Mouse (Mus musculus) adrenal gland, adult 2 months (tissue): ENCODE measurements around the gene Sorbs2. TPM values are rescaled to one million over a fixed set of nuclear protein-coding genes. Genes with fewer than 3 reads are reported as not detected.

Experiments used
- DNase-seq: peaks from one replicate; pipeline ENCODE4 v3.0.0; 2021
- polyA plus RNA-seq: library from polyadenylated mRNA; depleted of rRNA; stranded (reverse); fragments of >200 nt; gene quantifications from 2 replicates; pipeline ENCODE4 v1.2.3, GENCODE M21; 2012
- total RNA-seq, 2 experiments: library from RNA; stranded (reverse); gene quantifications; 2 replicates each; pipeline ENCODE4 v1.2.3; 2021

Gene Sorbs2
- total and polyA plus RNA-seq, 3 experiments: 73.9 to 138 (median 131) TPM

DNA sequence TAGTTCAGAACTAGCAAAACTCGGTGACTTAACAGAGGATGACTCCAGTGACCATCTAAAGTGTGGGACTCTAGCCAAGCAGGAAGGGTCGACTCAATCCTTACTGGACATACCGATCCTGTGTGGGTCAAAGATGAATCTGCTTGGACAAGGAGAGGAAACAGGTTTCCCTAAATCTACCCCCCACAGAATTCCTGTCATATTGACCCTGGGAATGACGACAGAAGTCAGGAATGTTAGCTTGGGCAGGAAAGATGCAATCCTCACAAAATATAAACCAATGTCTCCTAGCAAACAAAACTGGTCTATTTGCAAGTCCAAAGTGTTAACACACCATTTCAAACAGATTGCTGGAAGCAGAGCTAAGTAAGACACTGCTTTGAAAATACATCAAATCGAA lies 118.8 kb downstream of the Sorbs2 start:
- DNase-seq: no peak

DNA sequence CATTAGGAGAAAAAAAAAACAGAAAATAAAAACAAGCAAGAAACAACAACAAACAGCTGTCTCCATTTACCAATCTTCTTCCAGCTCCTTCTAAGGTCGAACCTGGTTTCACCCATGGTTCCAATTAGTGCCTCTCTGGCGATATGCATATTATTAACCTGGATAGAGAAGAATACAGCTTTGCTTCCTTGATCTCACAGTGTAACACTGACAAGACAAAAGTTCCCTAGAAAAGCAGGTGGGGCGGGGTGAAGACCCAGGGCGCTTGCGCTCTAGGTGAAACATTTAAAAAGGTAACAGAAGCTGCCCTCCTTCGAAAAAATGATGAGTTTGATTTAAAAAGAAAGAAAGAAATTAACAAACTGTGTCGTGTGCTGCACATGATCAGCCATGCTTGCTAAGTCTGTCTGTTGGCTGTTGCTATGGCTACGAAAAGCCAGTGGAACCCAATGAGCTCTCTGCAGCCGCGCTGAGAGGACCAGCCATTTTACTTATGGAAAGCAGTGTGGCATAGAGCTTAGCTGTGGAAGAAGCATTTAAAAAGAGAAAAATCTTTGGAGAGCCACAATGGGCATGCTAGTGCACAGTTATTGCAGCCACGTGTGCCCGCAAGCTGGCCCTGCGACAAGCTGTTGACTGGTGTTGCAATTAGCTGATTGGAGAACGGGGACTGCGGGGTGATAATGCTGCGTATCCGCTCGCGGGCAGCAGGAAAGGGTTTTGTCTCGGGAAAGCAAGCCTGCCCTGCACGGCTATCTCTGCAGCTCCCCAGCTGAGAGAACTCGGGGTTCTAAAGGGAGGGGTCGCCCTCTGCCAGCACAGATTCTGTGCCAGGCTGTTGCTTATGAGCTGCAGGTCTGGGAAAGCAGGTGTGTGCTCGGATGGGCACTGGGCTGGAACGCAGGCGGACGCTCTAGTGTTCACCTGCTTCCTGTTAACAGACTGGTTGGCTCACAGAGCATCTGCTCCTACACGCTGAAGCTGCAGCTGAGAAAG lies 120.0 kb downstream of the Sorbs2 start:
- peak; percentile 74 for DNase-seq

DNA sequence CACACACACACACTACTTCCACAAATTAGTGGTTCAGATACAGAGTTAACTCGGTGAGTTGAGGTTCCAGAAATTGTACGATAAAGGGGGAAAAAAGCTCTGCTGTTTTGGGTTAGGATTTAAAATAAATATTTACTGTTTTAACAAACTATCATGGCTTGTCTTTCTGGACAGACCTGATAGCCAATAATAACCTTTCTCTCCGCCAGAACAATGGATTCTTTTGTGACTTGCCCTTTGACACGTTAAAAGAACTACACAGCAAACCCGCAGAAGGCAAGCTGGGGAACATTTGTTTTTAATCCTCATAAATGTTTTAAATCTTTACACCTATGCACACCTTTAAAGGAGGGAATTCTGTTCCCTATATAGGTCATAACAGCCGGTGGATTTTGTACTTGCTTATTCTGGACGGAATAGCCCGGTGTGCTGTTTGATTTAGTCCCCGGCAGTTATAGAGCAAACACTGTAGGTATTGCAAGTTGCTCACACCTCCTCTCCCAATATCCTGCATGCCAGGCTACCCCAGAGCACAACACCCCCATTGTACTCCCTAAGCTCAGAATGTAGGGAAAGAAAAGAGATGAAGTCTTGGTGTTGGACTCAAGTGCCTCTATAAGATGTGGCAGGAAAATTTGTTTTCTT lies 121.0 kb downstream of the Sorbs2 start:
- DNase-seq: no peak

DNA sequence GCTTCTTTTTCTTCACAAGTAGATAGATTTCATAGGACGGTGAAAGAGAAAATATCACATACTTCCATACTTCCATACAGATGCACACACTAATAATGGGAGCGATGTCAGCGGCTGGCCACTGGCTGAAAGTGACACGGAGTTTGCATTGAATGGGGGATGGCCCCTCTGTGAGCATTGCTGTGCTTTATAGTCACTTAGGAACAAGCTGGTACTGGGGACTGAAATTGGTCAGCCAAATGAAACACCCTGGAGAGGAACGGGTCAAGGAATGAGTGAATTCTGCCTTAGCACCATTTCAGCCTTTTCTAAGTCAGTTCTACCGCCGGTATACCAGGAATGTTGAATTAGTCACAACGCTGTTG lies 121.5 kb downstream of the Sorbs2 start:
- DNase-seq: peak; percentile 36

DNA sequence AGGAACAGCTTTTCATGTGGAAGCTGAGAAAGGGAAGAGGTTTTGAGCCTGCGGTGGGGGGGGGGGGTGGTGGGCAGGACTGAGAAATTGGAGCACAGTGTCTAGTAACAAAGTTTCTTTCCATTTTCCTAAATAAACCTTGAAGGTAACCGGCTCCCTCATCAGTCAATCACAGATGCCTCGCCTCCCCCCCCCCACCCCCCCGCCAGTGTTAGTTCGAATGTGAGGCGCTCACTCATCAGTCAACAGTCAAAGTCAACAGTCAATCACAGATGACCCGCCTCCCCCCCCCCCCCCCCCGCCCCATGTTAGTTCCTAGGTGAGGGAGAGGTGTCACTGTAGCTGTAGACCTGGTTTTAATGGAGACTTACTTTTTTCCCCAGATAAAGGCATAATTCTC lies 123.4 kb downstream of the Sorbs2 start:
- no peak for DNase-seq

DNA sequence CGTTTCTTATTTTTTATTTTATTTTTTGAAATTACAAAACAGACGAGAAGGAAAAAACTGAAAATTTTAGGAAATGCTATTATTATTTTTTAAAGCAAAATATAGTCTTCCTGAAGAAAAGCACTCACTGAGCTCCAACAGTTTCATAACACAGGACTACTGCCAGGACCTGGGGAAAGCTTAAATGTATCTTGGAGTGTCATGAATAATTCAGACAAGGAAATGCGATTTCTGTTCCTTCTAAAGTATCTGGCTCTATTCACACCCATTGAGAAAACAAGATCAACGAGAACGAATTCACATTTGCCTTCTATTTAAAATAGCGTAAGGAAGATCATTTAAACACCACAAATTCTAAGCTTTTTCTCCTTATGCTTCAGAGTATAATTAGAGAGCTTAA lies 127.6 kb downstream of the Sorbs2 start:
- DNase-seq: no peak

DNA sequence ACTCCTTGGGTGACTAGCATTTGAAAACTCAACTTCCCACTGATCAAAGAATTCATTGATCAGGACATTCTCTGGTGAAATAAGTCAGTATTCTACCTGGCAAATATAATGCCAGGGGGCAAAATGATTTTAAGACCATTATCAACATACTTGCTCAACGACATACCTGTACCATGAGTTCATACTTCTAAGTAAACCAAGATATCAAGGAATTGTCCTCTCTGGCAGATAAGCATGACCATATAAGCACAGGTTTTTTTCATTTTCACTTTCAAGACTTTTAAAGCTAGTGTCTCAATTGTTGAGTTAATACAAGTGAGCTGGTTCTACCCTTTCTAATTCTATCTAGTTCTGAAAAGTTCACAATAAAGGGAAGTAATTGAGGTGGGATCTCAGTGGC lies 130.2 kb downstream of the Sorbs2 start:
- no peak for DNase-seq

DNA sequence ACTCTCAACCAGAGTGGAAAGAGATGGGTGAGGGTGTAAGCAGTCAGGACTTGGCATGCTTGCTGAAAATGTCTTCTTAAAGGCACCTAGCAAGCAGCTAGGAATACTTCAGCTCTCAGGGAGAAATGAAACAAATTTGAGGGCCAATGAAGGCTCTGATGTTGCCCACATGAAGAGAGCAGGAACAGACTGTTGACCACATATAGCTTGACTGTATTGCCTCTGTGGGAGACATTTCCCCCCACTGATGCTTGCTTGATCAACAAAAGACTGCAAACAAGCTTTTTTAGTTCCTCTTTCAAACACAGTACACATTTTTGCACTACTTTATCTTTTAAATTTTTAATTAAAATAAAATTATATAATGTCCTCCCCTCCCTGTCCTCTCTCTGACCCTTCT lies 131.9 kb downstream of the Sorbs2 start:
- DNase-seq: no peak

DNA sequence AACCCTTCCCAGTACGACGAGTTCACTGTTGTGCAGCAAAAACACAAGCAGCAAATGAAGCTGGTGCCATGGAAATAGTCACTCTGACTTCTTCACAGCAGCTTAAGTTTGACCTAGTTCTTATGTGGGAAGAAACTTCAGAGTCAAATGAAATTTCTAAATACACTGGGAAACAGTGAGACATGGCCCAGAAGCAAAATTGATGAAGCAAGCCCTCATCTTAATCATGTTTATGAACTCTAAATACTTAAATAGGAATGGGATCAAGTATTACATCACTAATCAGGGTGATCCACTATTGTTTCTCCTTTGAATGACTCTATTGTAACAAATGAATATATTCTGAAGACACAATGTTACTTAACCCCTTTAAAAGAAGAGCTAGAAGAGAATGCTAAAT lies 137.1 kb downstream of the Sorbs2 start:
- DNase-seq: no peak

DNA sequence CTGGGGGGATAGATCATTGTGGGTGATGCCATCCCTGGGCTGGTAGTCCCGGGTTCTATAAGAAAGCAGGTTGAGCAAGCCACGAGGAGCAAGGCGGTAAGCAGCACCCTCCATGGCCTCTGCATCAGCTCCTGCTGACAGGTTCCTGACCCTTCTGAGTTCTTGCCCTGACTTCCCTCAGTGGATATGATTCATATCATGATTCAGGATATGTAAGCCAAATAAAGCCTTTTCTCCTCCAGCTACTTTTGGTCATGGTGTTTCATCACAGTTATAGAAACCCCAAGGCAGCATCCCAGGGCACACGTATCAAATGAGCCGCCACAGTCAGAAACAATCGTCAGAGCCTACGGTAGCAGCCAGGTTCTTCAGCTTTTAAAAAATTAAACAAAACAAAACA lies 141.5 kb downstream of the Sorbs2 start:
- DNase-seq: peak; percentile 30

DNA sequence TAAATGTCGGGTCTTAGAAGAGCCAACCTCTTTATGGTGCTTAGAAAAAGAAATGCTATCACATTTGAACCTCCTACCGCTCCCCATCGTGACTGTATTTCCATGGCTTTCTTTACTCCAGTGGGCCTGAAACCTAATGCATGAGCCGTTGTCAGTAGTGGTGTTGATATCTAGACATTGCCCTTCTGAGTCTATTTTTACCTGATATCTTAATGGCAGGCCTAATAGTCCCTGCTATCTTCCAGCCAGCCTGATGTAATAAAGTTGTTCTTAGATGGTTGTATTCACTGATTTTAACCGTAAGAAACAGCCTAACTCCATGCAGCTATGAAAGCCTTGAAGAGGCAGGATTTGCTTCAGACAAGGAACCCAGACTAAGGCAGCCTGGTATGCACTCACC lies 142.4 kb downstream of the Sorbs2 start:
- no peak for DNase-seq

DNA sequence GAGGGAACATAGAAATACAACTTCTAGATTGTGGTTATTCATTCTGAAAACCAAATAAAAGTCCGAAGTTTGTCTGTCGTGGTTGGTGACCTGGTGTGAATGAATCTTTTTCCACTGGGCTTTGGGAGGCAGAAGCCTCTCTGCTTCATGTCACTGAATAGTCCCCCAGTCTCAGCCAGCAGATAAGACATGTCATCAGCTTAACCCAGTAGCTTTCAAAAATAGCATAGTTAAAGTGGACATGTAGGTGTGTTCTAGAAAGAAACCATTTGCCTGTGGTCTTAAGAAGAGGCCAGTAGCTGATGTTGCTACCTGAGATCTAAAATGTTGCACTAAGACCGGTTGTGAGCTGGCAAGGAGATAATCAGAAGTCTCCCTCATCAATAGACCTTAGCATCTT lies 150.4 kb downstream of the Sorbs2 start:
- DNase-seq: no peak

DNA sequence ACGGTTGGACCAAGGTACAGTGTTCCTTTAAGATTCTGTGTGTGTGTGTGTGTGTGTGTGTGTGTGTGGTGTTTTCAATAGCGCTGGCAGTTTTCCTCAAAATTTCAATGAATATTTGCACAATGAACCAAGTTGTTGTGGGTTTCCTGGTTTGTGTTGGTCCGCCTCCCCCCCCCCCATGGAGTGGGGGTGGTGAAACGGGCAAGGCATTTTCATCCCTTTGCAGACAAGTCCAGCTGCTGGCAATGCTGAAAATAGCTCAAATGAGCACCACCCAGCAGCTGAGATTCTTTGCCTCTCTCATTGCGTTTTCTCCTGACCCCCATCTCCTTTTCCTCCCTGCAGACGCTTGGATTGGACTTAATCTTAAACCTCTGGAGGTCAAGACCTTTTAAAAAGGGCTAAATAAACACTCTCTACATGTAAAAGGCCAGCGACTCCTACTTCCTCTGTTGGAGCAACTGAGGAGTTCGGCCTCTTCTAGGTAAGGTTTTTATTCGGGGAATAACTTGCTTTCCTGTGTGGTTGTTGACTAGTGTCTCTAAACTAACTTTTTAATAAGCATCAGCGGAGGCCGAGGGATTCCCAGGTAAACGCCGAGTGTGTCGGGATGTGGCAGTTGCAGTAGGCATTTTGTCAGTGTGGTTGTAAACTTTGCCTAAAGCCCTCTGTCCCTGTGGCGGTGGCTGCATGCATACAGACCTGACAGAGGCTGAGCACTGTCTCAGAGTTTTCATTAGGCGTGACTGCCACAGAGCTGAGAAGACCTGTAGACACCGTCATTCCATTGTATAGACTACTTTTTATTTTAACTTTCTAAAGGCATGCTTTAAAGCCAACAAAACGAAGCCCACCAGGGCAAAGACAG lies 151.1 kb downstream of the Sorbs2 start:
- peak; percentile 54 for DNase-seq

DNA sequence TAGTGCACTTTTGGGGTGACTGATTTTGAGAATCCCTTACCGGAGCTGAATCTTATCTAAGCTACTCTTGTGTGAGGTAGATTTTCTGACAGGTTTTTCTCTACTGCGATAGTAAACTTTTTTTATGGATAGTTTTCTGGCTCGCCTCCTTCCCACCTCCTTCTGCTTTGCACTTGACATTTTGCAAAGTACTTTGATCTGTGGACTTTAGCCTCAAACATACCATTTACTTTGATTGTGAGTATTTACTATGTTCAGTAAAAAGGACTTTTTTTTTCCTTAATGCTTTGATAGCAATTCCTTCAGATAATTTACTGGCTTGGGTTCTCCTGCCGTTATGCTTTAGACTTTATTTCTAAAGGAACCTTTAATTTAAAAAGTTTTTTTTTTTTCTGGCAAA lies 151.9 kb downstream of the Sorbs2 start:
- DNase-seq: no peak

DNA sequence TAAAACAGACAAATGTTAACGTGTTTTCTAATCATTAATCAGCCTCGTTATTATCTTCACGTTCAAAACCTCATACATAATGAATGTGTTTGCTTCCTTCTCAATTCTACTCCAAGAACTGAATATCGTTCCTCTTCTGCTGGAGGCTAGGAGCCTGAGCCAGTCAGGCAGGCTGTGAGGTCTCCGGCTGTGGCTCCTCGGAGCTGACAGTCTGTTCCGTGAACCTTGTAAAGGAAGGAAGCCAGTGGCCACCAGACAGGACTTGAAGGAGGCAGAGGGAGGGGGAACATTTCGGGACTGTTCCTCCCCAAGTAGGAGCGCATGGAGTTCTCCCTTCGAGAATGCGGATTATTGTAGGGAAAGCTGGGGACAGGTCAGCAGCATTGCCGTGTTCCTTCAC lies 153.0 kb downstream of the Sorbs2 start:
- peak; percentile 39 for DNase-seq

DNA sequence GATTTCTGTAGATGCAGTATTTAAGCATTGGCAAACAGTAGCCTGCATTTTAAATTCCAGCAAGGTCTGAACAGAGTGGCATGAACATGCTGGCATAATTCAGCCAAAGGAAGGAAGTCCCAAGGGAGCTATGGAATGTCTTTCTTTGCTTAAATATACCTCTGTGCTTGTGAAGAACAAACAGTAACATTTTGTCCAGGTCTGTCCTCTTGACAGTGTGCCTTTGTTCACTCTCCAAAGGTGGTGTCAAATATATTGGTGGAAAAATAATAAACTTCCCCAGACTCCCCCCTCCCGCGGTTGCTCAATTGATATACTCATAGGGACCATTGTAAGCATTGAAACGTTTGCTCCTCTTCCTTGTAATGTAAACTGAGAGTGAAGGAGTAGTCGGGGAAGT lies 154.0 kb downstream of the Sorbs2 start:
- DNase-seq: no peak

DNA sequence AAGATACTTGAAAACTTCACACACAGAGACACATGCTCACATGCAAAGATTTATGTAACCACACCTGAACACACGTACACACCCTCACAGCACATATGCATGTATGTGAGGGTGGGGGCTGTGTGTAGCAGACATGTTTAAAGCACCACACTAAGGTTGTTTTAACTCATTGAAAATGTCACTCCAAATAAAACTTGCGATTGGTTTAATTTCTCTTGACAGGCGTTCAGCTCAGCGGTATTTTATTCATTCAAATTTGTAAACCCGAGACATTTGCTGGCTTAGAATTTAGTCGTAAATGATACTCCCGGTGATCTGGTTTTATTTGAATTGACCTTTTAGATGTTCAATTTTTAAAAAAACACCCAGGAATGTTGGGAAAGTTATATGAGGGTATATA lies 158.6 kb downstream of the Sorbs2 start:
- no peak for DNase-seq

DNA sequence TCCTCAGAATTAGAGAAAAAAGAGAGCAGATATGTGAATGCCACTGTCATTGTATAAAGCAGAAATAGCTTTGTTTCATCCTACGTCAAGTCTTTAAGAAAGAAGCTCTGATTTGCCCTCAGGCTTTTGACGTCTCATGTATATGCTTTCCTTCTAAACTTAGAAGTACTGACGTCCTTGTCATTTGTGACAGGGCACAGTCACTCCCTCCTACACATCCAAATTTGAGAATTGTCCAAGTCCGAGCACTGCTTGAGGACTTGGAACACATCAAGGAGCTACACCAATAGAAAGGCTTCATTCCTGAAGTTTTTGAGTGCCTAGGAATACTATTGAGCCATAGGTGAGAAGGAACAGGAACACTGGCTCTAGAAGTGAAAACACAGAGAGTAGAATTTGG lies 165.6 kb downstream of the Sorbs2 start:
- no peak for DNase-seq

DNA sequence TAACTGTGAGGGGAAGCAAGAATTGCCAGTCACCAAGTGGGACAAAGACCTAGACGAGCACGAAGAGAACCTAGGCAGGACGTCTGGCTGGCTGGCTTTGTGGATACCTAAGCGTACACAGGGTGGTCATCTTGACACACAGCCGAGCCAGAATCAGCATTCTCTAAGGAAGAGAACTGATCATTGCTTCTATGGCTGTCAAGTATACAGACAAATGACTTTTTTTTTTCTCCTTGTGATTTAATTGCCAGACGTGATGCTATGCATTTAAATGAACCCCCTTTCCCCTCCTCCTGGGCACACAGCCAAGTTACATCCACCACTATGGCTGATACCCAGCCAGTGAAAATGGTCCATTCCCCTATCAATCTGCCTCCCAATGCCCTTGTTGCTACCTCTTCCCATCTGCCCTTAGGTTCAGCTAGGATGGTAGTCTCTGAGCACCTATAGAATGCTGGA lies 168.3 kb downstream of the Sorbs2 start:
- DNase-seq: no peak

DNA sequence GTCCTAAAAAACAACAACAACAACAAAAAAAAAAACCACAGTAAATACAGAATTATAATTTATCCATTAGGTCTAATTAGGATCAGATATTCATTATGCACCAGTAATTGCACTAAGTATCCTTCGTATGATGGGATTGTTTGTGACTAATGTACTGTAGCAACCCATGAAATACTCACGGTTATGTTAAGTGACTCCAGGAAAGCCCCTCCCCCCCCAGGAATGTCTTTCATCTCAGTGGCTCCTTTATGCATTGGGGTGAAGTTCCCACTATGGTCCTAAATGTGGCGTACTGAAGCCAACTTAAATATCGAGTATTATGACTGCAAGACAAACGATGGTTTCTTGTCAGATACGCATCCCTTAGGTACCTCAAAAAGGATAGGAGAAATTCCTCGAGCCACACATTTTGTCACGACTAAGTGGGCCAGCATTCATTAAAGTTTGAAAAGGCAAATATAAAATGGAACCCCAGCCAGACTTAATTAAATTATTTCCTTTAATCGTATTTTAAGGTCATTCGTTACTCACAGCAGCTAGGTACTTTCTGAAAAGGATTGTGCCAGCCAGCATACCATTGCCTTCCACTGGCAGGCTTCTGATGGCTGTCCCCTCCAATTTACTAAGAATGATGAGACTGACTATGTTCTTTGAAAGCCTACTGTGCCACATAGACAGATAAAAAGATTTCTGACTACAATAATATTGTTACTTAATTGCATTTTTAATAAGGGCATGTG lies 169.7 kb downstream of the Sorbs2 start:
- DNase-seq: no peak

DNA sequence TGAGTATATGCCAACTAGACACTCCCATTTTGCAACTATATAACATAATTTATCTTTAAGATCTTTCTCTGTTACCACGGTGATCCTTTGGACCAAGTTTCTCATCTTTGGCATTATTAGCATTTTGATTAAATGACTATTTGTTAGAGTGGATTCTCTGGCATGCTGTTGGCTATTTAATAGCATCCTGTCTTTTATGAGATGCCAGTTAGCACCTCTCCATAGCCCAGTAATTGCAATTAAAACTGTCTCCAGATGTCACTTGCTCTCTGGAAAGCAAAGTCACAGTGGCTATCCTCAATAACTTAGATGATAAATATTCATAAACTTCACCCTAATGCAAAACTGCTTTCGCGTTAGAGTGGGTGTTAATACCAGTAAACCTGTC lies 170.3 kb downstream of the Sorbs2 start:
- DNase-seq: no peak

DNA sequence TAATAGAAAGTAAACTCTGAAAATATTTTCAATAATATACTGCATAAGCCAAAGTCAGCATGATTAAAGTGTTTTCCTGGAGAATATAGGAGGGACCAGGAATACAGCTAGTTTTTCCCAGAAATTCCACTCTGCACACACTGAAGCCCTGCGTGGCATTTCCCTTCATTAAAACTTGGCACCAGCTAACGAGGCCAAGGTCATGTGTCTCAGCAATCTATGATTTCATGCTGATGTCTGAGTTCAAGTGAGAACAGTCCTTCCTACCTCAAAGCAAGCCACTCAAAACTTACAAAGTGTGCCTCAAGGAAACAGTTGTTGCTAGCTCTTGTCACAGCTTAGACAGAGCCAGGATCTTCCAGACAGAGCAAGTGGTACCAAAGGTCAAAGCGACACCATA lies 173.6 kb downstream of the Sorbs2 start:
- peak; percentile 80 for DNase-seq
